Mouse (Mus musculus) heart, adult 18-20 months (tissue): Measurements from ENCODE around the gene Macrod2. TPM values are rescaled to one million over a fixed set of nuclear protein-coding genes. Genes with fewer than 3 reads are reported as not detected.
A peak's percentile ranks its signal among the peaks of the same experiment; 100 is the strongest.

Experiments used
- DNase-seq, 2 experiments: peaks; one replicate each; pipeline ENCODE4 v3.0.0; 2021 to 2022; ENCODE audit warnings: mixed read lengths in 1 of 2
- long read RNA-seq, 2 experiments: library from polyadenylated mRNA; stranded (forward); transcript quantifications; one replicate each; pipeline ENCODE4 v2.0.0; 2021
- total RNA-seq, 2 experiments: library from RNA; stranded (reverse); gene quantifications; 2 replicates each; pipeline ENCODE4 v1.2.3; 2021

The Macrod2 gene
- total RNA-seq = 1 to 10 TPM; 7.2 to 8.3 TPM
- long read RNA-seq, experiment 1, transcript Macrod2-204 (4 exons, 3,554 nt) = major isoform, 7 of 9 reads
- long read RNA-seq, experiment 1, partial matches to known transcripts = 1 of 9 reads
- long read RNA-seq, experiment 1, other reads (novel, unspliced or antisense) = 1 of 9 reads
- long read RNA-seq, experiment 2, transcript Macrod2-204 (4 exons, 3,554 nt) = major isoform, 5 of 5 reads
- long read RNA-seq, experiment 2, partial matches to known transcripts = 0 of 5 reads
- long read RNA-seq, experiment 2, other reads (novel, unspliced or antisense) = 0 of 5 reads

GRCm38 (mm10) chr2:140395179-140395578 is at the start of gene Macrod2:
Gene Macrod2 (plus strand): TSS chr2:140395309.
- peak; percentile 98 to 99 for DNase-seq

GRCm38 (mm10) chr2:140359905-140360304 is 35.2 kb upstream of the Macrod2 start:
- no peak for DNase-seq

- no peak for DNase-seq
Observed at GRCm38 (mm10) chr2:140364804-140365203, 30.3 kb upstream of the Macrod2 start.

GRCm38 (mm10) chr2:140389525-140389924 is 5.6 kb upstream of the Macrod2 start, which contains the start of gene Sel1l2:
Gene Sel1l2 (minus strand): TSS chr2:140389706.
- DNase-seq = no peak

- peak; percentile 22 for DNase-seq
Observed at GRCm38 (mm10) chr2:140395744-140396231, 679 bp downstream of the Macrod2 start.

GRCm38 (mm10) chr2:140425844-140426243 is 30.7 kb downstream of the Macrod2 start:
- no peak for DNase-seq

- peak; percentile 3 to 41 for DNase-seq
Observed at GRCm38 (mm10) chr2:140427283-140427682, 32.2 kb downstream of the Macrod2 start.

GRCm38 (mm10) chr2:140439081-140439480 is 44.0 kb downstream of the Macrod2 start:
- no peak for DNase-seq

GRCm38 (mm10) chr2:140448636-140449035 is 53.5 kb downstream of the Macrod2 start:
- DNase-seq = no peak

GRCm38 (mm10) chr2:140475770-140476169 is 80.7 kb downstream of the Macrod2 start:
- DNase-seq = no peak

- no peak for DNase-seq
Observed at GRCm38 (mm10) chr2:140476891-140477290, 81.8 kb downstream of the Macrod2 start.

- no peak for DNase-seq
Observed at GRCm38 (mm10) chr2:140482604-140483003, 87.5 kb downstream of the Macrod2 start.

GRCm38 (mm10) chr2:140497688-140498087 is 102.6 kb downstream of the Macrod2 start:
- no peak for DNase-seq

- peak in 1 of 2 experiments; percentile 5 for DNase-seq
Observed at GRCm38 (mm10) chr2:140500951-140501350, 105.8 kb downstream of the Macrod2 start.

GRCm38 (mm10) chr2:140521472-140521871 is 126.4 kb downstream of the Macrod2 start:
- DNase-seq = no peak

GRCm38 (mm10) chr2:140530214-140530613 is 135.1 kb downstream of the Macrod2 start:
- no peak for DNase-seq

GRCm38 (mm10) chr2:140532024-140532423 is 136.9 kb downstream of the Macrod2 start:
- DNase-seq = no peak

GRCm38 (mm10) chr2:140532859-140533519 is 137.9 kb downstream of the Macrod2 start:
- no peak for DNase-seq

- no peak for DNase-seq
Observed at GRCm38 (mm10) chr2:140533621-140534020, 138.5 kb downstream of the Macrod2 start.

- DNase-seq = no peak
Observed at GRCm38 (mm10) chr2:140534583-140534982, 139.5 kb downstream of the Macrod2 start.

- DNase-seq = no peak
Observed at GRCm38 (mm10) chr2:140535832-140536571, 140.9 kb downstream of the Macrod2 start.

- no peak for DNase-seq
Observed at GRCm38 (mm10) chr2:140549286-140549685, 154.2 kb downstream of the Macrod2 start.

- DNase-seq = no peak
Observed at GRCm38 (mm10) chr2:140561426-140561825, 166.3 kb downstream of the Macrod2 start.
